Mouse (Mus musculus): ENCODE data around the gene Sfswap. TPM values are rescaled to one million over a fixed set of nuclear protein-coding genes. Genes with fewer than 3 reads are reported as not detected.
"Not testable (repeated sequence)": the region's sequence is repeated elsewhere in the genome, so short reads cannot be mapped to it uniquely, and the experiment has no call there.

The Sfswap gene
- polyA plus RNA-seq, 1 experiment from 2014 or later = 21.7 TPM

DNA sequence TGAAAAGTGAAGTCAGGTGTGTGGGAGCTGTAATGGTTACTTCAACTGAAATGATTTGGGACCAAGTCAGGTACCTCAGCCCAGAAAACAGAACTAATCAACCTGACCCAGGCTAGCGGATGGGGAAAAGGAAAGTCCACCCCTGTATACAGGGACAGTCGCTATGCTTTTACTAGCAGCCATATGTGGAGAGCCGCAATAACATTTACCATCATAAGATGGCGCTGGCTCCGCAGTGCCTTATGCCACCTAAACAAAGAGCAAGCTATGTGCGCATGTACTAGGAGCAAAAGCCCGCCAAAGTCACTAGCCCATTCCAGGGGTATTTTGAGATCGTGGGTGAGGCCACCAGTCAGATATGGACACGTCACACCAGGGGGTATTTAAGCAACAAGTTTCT is 119.6 kb downstream of the Sfswap start:
- TF ChIP-seq CTCF (IDR thresholded peaks at IDR 0.05; ENCODE audit: low read depth) = peak; percentile 40
- 60% methylated on average over 9 of the region's 9 CpGs for WGBS
- not testable (repeated sequence) for H3K4me3 ChIP-seq (ENCODE audit: low read depth, low read length); ATAC-seq (ENCODE audit: low FRiP score, low TSS enrichment); H3K4me1 ChIP-seq (replicated peaks; ENCODE audit: control insufficient read depth, insufficient read depth); H3K27ac ChIP-seq (replicated peaks); H3K4me2 ChIP-seq (replicated peaks; ENCODE audit: low read depth); H3K9me3 ChIP-seq (ENCODE audit: control insufficient read depth, low read length); H3K9ac ChIP-seq (ENCODE audit: low read length); DNase-seq (ENCODE audit: low spot score); H3K27me3 ChIP-seq (ENCODE audit: control insufficient read depth, insufficient read depth, low read length); H3K36me3 ChIP-seq (ENCODE audit: control insufficient read depth, insufficient read depth, low read length)

Other genes starting within 250 kb of the Sfswap start
- 2.2 and 2.6 TPM in 2 replicates for gene Mmp17, start 82.9 kb downstream of the Sfswap start, polyA plus RNA-seq (2015; fragmentation: Nextera tagmentation; extraction: Ambion mirVana)
- 0.98 and 1.2 TPM in 2 replicates for gene Zfp11, start 168.9 kb downstream of the Sfswap start, polyA plus RNA-seq (2015; fragmentation: Nextera tagmentation; extraction: Ambion mirVana)
- not detected in 2 replicates for gene Sept14, start 207.3 kb downstream of the Sfswap start, polyA plus RNA-seq (2015; fragmentation: Nextera tagmentation; extraction: Ambion mirVana)
- 135 and 140 TPM in 2 replicates for gene Mrps17, start 214.3 kb downstream of the Sfswap start, polyA plus RNA-seq (2015; fragmentation: Nextera tagmentation; extraction: Ambion mirVana)
- 87.1 and 92.5 TPM in 2 replicates for gene Nipsnap2, start 223.8 kb downstream of the Sfswap start, polyA plus RNA-seq (2015; fragmentation: Nextera tagmentation; extraction: Ambion mirVana)

Measured in stomach, postnatal 0 days (tissue).